Mouse (Mus musculus) neural tube, embryonic 13.5 days (tissue): Measurements from ENCODE around the gene Nhp2. TPM values are rescaled to one million over a fixed set of nuclear protein-coding genes. Genes with fewer than 3 reads are reported as not detected.

Source experiments
- ATAC-seq: fragments of 200-750 bp; cut with Nextera tagmentation; 2 replicates; pipeline ENCODE4 v1.8.0; 2017; ENCODE audit warnings: low read depth, mild to moderate bottlenecking, moderate TSS enrichment, moderate library complexity
- H3K27ac ChIP-seq: fragments of 300-500 bp; sonication (generic); replicated peaks from 2 replicates; pipeline ENCODE4 v1.5.1; 2015; ENCODE audit warnings: moderate library complexity, mild to moderate bottlenecking, inconsistent platforms
- H3K27me3 ChIP-seq: fragments of 300-500 bp; sonication (generic); 2 replicates; pipeline ENCODE4 v1.6.1; 2015; ENCODE audit warnings: mild to moderate bottlenecking, inconsistent platforms
- H3K36me3 ChIP-seq: fragments of 300-500 bp; sonication (generic); 2 replicates; pipeline ENCODE4 v1.6.1; 2015; ENCODE audit warnings: mild to moderate bottlenecking, inconsistent platforms
- H3K4me1 ChIP-seq: fragments of 300-500 bp; sonication (generic); replicated peaks from 2 replicates; pipeline ENCODE4 v1.6.1; 2015; ENCODE audit warnings: inconsistent platforms
- H3K4me2 ChIP-seq: fragments of 300-500 bp; sonication (generic); 2 replicates; pipeline ENCODE4 v1.6.1; 2015; ENCODE audit warnings: inconsistent platforms, mild to moderate bottlenecking, moderate library complexity
- H3K4me3 ChIP-seq: fragments of 300-500 bp; sonication (generic); 2 replicates; pipeline ENCODE4 v1.5.1; 2015; ENCODE audit warnings: mild to moderate bottlenecking, inconsistent platforms
- H3K9ac ChIP-seq: fragments of 300-500 bp; sonication (generic); 2 replicates; pipeline ENCODE4 v1.6.1; 2015; ENCODE audit warnings: moderate library complexity, mild to moderate bottlenecking, inconsistent platforms
- H3K9me3 ChIP-seq: fragments of 300-500 bp; sonication (generic); 2 replicates; pipeline ENCODE4 v1.6.1; 2016; ENCODE audit warnings: inconsistent platforms
- WGBS: fragments of 180-500 bp; shearing (Covaris S2); methylation state at CpG from one replicate; pipeline ENCODE4 v1.1.7; 2015; 5-methylcytosine and 5-hydroxymethylcytosine counted together
- polyA plus RNA-seq: library from polyadenylated mRNA; unstranded; fragments of >200 nt; fragmentation: Nextera tagmentation; extraction: Ambion mirVana; gene quantifications from 2 replicates; pipeline ENCODE4 v1.2.1, GENCODE M21; 2015

The Nhp2 gene
- polyA plus RNA-seq, 1 experiment from 2014 or later = 106 TPM

DNA sequence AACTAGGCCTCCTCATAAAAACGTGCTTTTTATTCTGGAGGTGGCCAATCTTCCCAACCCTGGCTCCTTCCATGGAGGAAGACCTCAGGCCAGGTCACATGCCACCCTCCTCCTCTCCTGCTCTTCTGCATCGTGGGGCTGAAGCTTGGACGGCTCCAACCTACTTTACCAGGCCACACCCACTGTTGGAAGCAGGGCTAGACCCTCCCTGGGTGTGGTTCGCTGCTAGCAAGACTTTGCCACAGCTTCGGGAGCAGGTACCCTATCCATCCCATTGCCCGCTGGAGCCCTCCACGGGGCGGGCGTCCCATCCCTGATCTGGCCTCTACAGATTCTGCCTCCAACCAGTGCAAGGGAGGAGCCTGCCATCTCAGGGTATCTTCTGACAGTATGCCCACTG is 23.7 kb downstream of the Nhp2 start:
- Histone ChIP-seq H3K4me3 (no peak overlapping the region), H3K36me3 (0 out of 2 replicates have a peak, but pooled peaks cover 8% of the 10 kb centered on the region), H3K4me1 (peaks cover 25% of the 10 kb centered on the region), H3K9me3 (no peaks in the 10 kb centered on the region), H3K4me2 (no peak overlapping the region), H3K27ac (no peak overlapping the region), H3K27me3 (no peaks in the 10 kb centered on the region; the same call in 1 of the 2 replicates), H3K9ac (no peak overlapping the region)
- ATAC-seq = no peak
- WGBS = 78% methylated on average over 9 of the region's 9 CpGs

DNA sequence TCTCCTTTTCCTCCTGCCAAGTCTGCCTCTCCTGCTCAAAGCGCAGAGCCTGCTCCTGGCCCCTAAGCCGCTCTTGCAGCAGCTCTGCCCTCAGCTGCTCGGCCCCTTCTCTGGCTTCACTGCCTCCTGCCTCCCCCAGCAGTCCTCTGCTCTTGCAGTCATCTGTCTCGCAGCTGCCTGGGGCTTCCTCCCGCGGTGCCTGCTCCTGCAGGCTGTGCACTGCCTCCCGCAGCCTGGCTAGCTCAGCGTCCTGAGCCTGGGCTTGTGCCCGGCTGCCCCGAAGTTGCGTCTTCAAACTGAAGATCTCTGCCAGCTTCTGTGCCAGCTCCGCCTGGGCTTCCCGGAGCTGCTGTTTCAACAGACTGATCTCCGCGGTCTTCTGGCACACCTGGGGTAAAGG is 24.2 kb downstream of the Nhp2 start:
- Histone ChIP-seq H3K9me3 (no peaks in the 10 kb centered on the region), H3K4me2 (no peak overlapping the region), H3K27me3 (no peaks in the 10 kb centered on the region), H3K27ac (no peak overlapping the region), H3K4me3 (no peak overlapping the region), H3K36me3 (0 out of 2 replicates have a peak, but pooled peaks cover 8% of the 10 kb centered on the region), H3K9ac (no peak overlapping the region), H3K4me1 (peaks cover 30% of the 10 kb centered on the region)
- WGBS = 66% methylated on average over 15 of the region's 15 CpGs
- no peak for ATAC-seq

DNA sequence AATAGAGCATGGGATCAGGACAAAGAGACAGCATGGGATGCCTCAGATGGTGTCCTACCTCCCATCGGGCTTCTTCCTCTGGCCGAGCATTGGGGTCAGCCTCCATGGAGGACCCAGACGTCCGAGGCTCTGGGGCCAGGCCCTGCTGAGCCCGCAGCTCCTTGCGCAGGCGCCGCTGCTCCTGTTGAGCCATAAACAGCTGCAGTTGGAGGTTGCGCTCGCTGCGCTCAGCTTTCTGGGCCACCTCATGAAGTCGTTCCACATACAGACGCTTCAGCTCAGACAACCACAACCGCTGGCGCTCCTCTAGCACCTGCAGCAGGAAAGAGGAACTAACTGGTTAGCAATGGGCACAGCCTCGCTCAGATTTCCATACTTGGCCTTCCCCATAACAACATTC is 24.7 kb downstream of the Nhp2 start:
- no peak for ATAC-seq
- Histone ChIP-seq H3K9ac (no peak overlapping the region), H3K4me1 (peaks cover 35% of the 10 kb centered on the region), H3K27me3 (peaks cover 4% of the 10 kb centered on the region), H3K27ac (no peak overlapping the region), H3K4me3 (no peak overlapping the region), H3K36me3 (0 out of 2 replicates have a peak, but pooled peaks cover 8% of the 10 kb centered on the region), H3K9me3 (no peaks in the 10 kb centered on the region), H3K4me2 (no peak overlapping the region)
- WGBS = 75% methylated on average over 16 of the region's 16 CpGs

DNA sequence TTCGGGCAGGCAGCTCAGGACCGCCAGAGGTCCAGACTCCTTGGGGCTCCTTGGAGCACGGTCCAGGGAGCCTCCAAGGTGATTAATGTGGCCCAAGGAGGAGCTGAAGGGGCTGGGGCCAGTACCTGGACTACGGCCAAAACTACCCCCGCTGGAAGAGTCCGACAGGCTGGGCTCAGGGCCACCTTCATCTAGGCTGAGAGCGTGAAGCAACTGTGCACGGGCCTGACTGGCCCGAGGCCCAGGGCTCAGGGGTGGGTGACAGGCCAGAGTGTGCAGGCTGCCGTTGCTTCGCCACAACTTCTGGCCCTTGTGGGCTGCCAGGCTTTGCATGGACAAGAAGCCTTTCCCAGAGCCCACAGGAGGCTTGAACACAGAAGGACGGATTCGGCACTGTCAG is 25.8 kb downstream of the Nhp2 start:
- H3K4me3 ChIP-seq = no peak overlapping the region
- H3K9ac ChIP-seq = no peak overlapping the region
- H3K36me3 ChIP-seq = 0 out of 2 replicates have a peak, but pooled peaks cover 8% of the 10 kb centered on the region
- H3K27ac ChIP-seq = no peak overlapping the region
- no peak overlapping the region for H3K4me2 ChIP-seq
- peaks cover 15% of the 10 kb centered on the region for H3K27me3 ChIP-seq
- no peak for ATAC-seq
- no peaks in the 10 kb centered on the region for H3K9me3 ChIP-seq
- WGBS = 82% methylated on average over 13 of the region's 13 CpGs
- H3K4me1 ChIP-seq = peaks cover 46% of the 10 kb centered on the region

DNA sequence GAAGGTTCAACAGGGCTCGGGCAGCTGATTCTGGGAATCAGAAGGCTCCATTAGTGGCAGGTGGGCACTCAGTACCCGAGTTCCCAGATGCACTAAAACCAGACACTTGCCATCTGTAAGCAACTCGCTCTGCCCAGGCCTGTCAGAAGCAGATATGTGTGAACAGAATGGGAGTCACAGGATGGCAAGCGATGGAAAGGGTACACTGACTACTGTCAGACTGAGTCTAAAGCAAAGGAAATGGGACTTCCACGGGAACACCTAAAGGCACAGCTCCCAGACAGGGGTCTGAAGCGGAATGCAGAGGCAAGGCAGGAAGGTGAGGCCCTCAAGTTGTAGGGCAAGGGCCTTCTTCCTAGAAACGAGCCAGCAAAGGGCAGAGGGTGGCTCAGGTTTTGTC is 26.7 kb downstream of the Nhp2 start:
- no peaks in the 10 kb centered on the region for H3K9me3 ChIP-seq
- peaks cover 53% of the 10 kb centered on the region for H3K4me1 ChIP-seq
- no peak overlapping the region for H3K4me3 ChIP-seq
- 0 out of 2 replicates have a peak, but pooled peaks cover 8% of the 10 kb centered on the region for H3K36me3 ChIP-seq
- no peak for ATAC-seq
- H3K4me2 ChIP-seq = no peak overlapping the region
- no peak overlapping the region for H3K9ac ChIP-seq
- 84% methylated on average over 7 of the region's 7 CpGs for WGBS
- H3K27ac ChIP-seq = peak overlapping the region; percentile 72; the same call in 1 of the 2 replicates
- peaks cover 16% of the 10 kb centered on the region for H3K27me3 ChIP-seq

DNA sequence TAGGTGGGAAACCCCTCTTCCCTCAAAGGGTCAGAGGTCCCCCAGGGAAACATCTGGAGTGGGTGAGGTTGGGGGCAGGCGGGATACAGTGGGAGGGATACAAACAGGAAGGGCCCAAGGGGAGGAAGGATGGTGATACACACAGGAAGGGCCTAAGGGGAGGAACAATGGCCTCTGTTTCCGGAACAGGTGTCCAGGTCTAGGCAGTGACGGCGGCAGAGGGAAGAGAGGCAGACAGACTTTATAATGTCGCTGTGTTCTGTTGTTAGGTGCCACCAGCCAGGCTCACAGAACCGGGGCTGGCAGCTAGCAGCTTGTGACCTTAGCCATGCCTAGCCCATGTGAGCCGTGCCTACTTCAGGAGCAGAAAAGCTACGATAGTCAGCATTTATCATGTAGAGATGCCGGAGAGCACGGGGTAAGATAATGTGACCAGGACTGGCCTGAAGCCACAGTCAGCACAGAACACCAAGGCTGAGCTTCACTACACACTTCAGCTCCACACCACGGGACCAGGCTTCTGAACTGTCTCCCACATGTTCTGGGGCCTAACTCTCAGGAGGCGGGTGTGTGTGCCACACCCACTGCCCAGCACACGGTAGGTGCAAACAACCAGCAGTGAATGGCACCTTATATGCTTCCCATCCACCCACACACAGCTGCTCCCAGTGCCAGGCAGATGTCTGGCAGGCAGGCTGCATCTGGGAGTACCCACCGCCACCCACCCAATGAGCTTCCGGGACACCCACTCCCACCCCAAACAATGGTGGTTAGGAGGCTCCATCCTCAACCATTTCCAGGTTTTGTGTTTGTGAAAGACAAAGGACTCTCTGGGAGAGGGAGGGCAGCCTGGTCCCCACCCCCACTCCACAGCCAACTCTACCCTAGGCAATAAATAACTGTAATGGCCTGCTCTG is 27.5 kb downstream of the Nhp2 start:
- peaks cover 53% of the 10 kb centered on the region for H3K4me1 ChIP-seq
- no peak overlapping the region; the same call in 1 of the 2 replicates for H3K9ac ChIP-seq
- H3K27me3 ChIP-seq = peaks cover 18% of the 10 kb centered on the region
- no peak for ATAC-seq
- no peak overlapping the region for H3K4me3 ChIP-seq
- peak overlapping the region; percentile 14; the same call in 1 of the 2 replicates for H3K4me2 ChIP-seq
- peak overlapping the region; percentile 72 for H3K27ac ChIP-seq
- WGBS = 58% methylated on average over 15 of the region's 15 CpGs
- H3K9me3 ChIP-seq = no peaks in the 10 kb centered on the region
- 0 out of 2 replicates have a peak, but pooled peaks cover 8% of the 10 kb centered on the region for H3K36me3 ChIP-seq

DNA sequence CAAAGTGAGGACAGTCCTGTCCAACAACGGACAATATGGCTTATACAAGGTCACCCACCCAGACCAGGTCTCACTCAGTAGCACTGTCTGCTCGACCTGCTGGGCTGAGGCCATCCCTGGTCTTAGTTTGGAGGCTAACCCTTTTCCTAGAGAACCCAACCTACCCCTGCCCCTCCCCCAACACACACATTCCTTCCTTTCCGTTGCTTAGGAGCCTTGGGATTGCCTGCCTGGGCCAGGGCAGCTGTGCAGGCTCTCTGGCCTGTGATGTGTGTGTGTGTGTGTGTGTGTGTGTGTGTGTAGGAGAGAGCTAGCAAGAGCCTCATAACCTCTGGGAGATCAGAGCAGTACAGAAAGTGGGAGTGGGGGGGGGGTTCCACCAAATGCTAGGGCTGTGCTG is 29.0 kb downstream of the Nhp2 start:
- ATAC-seq = peak; percentile 45; the same call in 1 of the 2 replicates
- H3K36me3 ChIP-seq = 0 out of 2 replicates have a peak, but pooled peaks cover 8% of the 10 kb centered on the region
- H3K9ac ChIP-seq = 0 out of 2 replicates have a peak overlapping the region, but pooled peaks have one; percentile 17

DNA sequence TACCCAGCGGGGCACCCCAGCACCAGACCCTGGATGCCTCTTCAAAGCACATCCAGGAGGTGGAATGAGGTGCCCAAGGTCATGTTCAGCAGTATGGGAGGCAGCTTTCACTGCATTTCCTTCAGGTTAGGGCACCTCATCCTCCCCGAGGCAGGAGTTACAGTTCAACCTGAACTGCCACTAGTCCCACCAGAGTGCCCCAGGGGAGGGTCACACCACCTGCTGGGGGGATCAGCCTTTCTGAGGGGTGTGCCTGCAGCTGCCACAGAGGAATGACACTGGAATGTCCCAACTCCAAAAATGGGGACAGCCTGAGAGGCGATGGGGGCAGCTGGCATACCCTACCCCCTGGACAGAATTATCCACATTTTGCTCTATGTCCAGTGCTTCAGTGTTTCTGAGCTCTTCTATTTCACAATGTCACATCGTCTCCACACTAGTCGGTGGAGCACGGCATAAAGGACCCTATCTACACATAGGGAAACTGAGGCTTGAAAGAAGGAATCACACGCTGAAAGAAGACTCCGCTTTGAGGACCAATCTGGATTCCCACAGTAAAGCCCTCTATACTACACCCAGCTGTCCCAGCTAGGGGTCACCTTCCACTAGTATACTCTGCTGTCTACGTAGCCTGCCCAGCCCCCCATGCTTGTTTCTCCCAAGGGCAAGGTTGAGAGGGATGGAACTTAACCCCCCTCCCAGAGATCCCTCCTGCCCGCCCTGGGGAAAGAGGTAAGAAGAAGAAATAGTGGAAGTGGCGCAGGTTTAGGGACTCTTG is 29.8 kb downstream of the Nhp2 start:
- Histone ChIP-seq H3K9me3 (no peaks in the 10 kb centered on the region), H3K4me3 (peak overlapping the region; percentile 61), H3K4me1 (peaks cover 44% of the 10 kb centered on the region), H3K4me2 (peak overlapping the region; percentile 93), H3K27ac (peak overlapping the region; percentile 67), H3K36me3 (0 out of 2 replicates have a peak, but pooled peaks cover 2% of the 10 kb centered on the region), H3K27me3 (peaks cover 20% of the 10 kb centered on the region), H3K9ac (peak overlapping the region; percentile 80)
- ATAC-seq = no peak
- 27% methylated on average over 11 of the region's 11 CpGs for WGBS

More for the DNA sequence above, 29.0 kb downstream of the Nhp2 start:
- peak overlapping the region; percentile 61 for H3K4me3 ChIP-seq
- WGBS = 13% methylated on average over 3 of the region's 3 CpGs
- no peaks in the 10 kb centered on the region for H3K9me3 ChIP-seq
- H3K27me3 ChIP-seq = peaks cover 20% of the 10 kb centered on the region
- peak overlapping the region; percentile 93 for H3K4me2 ChIP-seq
- peak overlapping the region; percentile 67 for H3K27ac ChIP-seq
- peaks cover 50% of the 10 kb centered on the region for H3K4me1 ChIP-seq

DNA sequence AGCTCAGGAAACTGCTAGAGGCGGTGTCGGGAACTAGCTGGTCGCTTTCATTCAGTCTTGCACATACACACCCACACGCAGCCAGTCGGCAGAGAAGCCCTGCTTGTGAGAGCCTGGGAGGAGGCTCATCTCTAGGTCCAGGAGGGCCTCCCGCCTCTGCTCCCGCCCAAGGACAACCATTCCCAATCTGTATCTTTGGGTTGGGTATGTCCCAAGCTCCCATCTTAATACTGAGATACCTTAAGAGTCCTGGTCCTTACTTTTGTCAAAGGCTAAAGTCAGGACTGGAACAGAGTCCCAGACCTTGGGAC is 30.3 kb downstream of the Nhp2 start:
- no peak overlapping the region for H3K27ac ChIP-seq

DNA sequence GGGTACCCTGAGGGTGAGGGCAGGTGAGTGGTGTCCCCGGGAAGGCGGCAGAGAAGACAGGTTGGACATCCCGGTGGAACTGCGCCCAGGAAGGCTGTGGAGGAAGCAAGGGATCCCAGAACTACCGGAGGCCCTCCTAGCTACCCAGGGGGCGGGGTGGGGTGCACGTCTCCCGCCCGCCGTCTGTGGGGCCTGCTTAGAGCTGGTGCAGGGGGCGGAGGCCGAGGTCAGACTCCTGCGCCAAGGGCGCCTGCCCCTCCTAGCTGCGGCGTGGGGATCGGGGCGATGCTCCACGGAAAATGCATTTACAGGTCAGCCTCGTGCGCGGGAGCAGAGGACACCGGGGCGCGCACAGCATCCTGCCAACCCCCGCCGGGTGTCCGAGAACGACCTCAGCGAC is 30.7 kb downstream of the Nhp2 start:
- H3K9ac ChIP-seq = peak overlapping the region; percentile 80
- peak; percentile 28; the same call in 1 of the 2 replicates for ATAC-seq
- H3K36me3 ChIP-seq = no peaks in the 10 kb centered on the region
- under 1% methylated on average over 30 of the region's 30 CpGs for WGBS
- H3K27me3 ChIP-seq = peaks cover 20% of the 10 kb centered on the region
- no peaks in the 10 kb centered on the region for H3K9me3 ChIP-seq
- 0 out of 2 replicates have a peak overlapping the region, but pooled peaks have one; percentile 7 for H3K27ac ChIP-seq
- peaks cover 43% of the 10 kb centered on the region for H3K4me1 ChIP-seq
- H3K4me3 ChIP-seq = peak overlapping the region; percentile 61
- peak overlapping the region; percentile 93 for H3K4me2 ChIP-seq

More for the DNA sequence above, 30.3 kb downstream of the Nhp2 start:
- Histone ChIP-seq H3K4me1 (peaks cover 44% of the 10 kb centered on the region), H3K9me3 (no peaks in the 10 kb centered on the region), H3K4me3 (peak overlapping the region; percentile 61), H3K9ac (peak overlapping the region; percentile 80), H3K27me3 (peaks cover 20% of the 10 kb centered on the region), H3K4me2 (peak overlapping the region; percentile 93), H3K36me3 (no peaks in the 10 kb centered on the region)
- no peak for ATAC-seq
- 7% methylated on average over 7 of the region's 7 CpGs for WGBS

DNA sequence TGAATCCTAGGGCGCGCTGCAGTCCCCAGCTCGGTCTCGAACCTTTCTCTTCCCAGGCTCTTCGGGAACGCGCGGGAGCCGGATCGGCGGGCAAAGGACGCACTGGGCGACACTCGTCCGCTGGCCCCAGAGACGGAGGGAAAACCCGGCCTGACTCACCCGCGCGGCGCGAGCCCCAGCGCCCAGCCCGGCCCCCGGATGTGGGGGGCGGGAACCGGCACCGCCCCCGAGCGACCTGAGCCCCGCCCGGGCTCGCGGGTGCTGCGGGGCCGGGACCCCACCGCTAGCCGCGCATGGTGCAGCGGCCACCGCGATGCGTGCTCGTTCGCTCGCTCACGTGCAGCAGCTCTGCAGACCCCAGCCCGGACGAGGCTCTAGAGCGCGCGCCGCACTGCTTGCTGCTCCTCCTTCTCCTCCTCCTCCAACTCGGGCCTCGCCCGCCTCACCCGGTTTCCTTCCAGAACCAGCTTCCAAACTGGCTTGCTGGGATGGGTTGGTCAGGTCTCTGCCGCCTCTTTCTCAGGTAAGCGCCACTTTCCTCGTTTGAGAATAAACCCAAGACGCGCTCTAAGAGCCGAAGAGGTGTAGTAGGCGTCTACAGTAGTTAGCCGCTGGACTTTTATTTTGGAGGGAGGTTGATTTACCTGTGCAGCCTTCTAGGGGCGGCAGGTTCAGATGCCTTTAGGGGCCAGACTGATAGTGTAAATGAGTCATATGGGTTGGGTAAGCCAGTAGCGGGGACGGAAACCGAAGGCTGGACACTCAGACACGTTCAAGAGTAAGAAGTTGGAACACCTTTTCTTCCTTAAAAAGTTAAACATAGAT is 31.4 kb downstream of the Nhp2 start, which contains the start of the genes N4bp3 and D930048N14Rik:
N4bp3 (minus strand) TSS at position 152 of the 825 bp plus-strand sequence.
D930048N14Rik (plus strand) TSS at position 264 of the 825 bp plus-strand sequence.
- 1% methylated on average over 70 of the region's 70 CpGs for WGBS
- ATAC-seq = peak; percentile 44
- Histone ChIP-seq H3K36me3 (no peaks in the 10 kb centered on the region), H3K9me3 (no peaks in the 10 kb centered on the region), H3K4me2 (peak within 1 kb of the TSS; percentile 93), H3K4me3 (peak within 1 kb of the TSS; percentile 61), H3K4me1 (peaks cover 40% of the 10 kb centered on the region), H3K27me3 (peaks cover 20% of the 10 kb centered on the region), H3K27ac (0 out of 2 replicates have a peak within 1 kb of the TSS, but pooled peaks have one; percentile 38), H3K9ac (peak within 1 kb of the TSS; percentile 80)
